Mouse (Mus musculus): ENCODE results near the gene Iqck.

Gene Iqck

DNA sequence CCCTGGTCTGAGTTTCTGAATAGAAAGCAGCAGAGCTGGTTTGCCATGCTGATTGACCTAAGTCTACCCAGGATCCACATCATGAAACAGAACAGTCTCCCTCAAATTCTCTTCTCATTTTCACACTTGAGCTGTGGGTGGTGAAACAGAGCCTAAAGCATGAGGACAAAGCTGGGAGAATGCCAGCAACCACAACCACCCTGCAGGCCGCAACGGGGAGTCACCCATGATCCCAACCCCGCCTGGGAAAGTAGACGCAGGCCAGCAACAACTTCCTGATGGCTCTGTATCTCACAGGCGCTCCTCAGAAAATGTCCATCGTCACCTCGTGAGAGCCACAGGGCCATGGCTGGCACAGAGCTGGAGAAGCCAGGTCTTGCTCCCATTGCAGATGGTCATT is 4.0 kb upstream of the Iqck start:
- DNase-seq (ENCODE audit: low spot score) = no peak

DNA sequence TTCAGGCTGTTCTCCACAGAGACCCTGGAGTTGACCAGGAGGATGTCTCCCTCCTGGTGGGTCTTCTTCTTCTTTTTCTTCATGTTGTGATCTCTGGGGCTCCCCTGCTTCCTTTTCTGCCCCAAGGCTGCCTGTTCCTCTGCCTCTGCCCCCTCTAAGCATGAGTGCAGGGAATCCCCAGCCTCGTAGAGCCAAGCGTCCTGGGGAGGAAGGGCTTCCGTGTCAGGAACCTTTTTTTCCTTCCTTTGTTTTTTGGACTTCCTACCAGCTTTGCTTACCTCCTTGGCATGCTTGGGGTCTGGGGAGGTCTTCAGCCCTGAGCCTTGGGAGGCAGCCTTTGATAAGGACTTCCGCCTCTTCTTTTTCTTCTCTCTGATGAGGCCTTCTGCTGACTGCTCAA is 2.9 kb upstream of the Iqck start:
- no peak for DNase-seq (ENCODE audit: low spot score)

DNA sequence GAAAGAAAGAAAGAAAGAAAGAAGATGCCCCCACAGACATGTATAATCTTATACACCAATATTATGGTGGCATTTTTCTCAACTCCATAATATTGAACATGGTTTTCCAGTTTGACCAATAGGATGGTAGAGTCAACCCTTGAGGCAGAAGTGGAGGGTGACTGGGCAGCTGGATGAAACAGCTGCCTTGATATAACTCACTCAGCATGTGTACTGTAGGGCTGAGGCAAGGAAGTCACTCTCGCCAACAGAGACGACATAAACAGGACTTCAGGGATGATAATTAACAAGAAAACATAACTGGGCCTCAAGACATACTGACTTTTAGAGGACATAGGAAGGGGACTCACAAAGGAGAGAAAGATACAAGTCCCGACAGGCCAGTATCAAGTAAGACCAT is 946 bp upstream of the Iqck start:
- DNase-seq (ENCODE audit: low spot score) = no peak

DNA sequence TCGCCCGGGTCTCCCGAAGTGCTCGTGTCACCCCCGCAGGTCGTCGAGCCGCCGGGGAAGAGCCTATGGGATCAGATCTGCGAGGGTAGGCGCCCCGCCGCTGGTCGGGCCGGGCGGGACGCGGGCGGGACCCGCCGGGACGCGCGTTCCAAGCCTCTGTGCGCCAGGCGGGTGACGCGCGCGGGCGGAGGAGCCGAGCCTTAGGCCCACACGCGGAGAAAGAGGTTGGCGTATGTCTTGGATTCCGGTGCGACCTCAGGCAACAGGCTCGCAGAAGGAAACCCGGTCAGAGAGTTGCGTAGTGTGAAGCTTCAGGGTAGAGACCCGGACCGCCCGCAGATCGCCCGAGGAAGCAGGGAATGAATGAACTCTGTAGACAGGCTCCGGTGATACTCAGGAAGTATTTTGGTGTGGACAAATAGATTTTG is 339 bp downstream of the Iqck start, which contains the start of gene Knop1:
Knop1 (minus strand) TSS at position 378 of the 428 bp plus-strand sequence.
- no peak for DNase-seq (ENCODE audit: low spot score)

DNA sequence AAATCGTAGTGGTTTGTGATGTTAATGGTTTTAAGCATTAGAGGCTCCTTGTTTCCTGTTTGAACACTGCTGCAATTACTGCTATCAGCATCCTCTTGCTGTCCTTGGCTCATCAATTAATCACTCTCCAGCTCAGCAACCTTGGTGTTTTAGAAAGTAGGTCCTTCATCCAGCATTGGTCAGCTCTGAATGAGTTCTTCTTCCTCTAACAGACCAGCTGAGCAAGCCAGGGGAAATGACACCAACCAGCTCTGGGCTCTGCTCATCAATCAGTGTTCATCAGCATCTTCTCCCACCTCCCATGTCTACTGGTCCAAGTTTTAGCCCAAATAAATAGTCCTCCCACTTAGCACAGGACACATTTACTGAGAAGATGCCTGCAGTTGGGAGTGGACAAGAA is 3.1 kb downstream of the Iqck start:
- DNase-seq (ENCODE audit: low spot score) = no peak

DNA sequence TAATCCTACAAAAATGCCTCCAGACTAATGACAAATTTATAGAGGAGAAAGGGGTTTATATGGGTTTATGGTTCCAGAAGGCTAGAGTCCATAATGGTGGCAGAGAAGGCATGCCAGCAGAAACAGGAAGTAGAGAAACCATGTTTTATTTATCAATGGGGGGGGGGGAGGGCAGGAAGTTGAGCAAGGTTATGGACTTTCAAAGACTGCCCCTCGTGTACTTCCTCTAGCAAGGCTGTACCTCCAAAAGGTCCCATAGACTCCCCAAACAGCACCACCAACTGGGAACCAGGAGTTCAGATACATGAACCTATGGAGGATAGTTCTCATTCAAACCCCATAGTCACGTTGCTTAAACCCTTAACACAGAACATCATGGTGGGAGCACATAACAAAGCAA is 9.8 kb downstream of the Iqck start:
- DNase-seq (ENCODE audit: low spot score) = no peak

DNA sequence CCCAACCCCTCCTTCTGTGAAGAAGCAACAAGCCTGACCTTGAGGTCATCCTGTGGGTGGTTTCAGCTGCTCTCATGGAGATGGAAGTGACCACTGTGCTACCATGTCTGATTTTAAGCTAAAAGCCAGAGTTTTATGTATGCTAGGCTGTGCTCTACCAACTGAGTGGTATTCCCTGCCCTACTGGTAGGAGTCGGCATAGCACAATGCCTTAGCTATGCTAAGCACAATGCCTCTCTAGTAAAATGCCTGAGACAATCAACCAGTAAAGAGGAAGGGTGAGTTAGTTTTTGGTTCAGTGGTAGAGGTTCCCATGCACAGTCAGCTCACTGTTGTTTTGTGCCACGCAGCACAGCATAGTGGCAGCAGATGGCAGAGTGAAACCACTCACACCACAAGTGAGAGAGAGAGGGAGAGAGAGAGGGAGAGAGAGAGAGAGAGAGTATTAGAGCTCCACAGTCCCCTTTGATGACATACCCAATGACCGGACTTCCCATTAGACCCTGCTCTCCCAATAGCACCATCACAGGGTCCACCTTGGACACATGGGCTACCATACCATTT is 24.0 kb downstream of the Iqck start:
- DNase-seq (ENCODE audit: low spot score) = no peak

DNA sequence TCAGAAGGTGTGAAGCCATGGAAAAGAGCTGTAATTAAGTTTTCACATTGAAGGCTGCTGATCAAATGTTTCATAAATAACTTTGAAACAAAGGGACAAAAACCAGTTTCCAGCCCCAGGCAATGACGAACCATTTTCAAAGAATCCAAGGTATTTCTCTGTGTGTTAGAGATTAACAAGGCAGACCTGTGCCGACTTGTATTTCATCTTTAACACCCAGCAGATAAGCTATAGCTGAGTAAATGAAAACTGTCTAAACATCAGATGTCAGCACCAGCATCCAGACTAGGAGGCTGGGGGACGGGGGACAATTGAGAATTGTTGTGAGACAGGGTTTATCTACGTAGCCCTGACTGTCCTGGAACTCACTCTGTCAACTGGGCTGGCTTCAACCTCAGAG is 28.4 kb downstream of the Iqck start:
- no peak for DNase-seq (ENCODE audit: low spot score)

DNA sequence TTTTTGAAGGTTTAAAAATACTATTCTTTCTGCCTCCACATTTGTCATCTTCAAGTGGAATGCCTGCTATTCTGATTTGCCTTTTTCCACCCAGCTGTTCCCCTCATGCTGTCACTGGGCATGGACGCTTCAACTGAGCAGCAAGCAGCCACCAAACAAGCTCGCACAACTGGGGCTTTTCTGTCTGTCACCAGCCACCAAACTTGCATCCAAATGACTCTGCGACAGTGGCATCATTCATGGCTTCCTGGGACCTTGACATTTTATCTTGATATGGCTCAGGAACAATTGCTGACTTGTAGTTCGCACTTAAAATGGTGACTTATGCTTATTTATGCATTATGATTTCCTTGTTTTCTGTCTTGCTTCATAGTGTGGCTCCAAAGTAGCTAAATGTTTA is 29.4 kb downstream of the Iqck start:
- no peak for DNase-seq (ENCODE audit: low spot score)

DNA sequence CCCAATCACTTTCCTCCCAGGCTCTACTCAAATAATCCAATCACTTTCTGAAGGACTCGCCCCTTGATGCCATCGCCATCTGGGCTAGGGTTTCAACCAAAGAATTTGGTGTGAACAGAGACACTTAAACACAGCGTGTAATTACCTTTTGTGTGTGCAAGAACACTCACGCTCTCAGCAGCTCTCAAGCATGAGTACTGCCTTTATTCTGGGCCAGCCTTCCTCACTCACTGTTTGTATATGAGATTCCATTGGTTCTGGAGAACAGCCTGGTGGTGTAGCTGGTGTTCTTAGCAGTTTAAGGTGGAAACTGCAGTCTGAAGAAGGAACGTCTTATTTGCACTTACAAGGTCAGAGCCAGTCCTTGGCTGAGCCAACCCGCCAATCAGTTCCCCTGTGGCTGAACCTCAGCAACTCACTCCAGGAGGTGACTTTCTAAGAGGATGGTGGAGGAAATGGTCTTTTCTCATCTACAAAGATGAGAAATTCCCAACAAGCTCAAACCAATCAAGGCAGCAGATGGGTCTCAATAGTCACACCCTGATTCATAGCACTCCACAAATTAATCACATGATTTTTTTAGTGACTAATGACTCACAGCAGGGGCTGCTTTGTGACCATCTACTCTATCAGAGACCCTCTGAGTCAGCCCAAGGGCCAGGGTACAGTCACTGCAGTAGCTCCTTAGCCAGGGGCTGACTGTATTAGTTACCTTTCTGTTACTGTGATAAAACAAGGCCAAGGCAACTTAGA is 31.9 kb downstream of the Iqck start:
- DNase-seq (ENCODE audit: low spot score) = no peak

DNA sequence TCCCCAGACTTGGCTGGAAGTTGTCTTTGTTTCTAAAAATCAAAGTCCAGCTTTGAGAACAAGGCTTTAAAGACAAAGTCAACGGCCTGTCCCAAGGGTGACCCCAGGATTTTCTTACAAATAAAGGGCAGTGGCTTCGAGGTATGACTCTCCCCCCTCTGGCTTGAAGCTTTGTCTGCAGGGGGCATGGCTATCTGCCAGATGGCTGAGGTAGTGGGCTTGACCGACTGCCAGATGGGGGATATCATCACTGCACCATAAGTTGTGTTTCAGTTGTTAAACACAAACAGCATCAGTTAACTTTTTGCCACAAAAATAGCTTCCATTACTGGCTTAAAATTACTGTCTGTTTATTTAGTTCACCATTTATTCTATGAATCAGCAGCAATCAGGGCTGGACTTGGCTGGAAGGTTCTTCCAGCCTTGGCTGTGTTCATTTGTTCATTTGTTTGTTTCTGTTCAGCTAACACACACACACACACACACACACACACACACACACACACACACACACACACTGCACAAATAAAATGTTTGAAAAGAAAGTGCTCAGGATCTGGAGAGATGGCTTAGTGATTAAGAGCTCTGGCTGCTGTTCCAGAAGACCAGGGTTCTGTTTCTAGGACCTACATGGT is 33.6 kb downstream of the Iqck start:
- no peak for DNase-seq (ENCODE audit: low spot score)

DNA sequence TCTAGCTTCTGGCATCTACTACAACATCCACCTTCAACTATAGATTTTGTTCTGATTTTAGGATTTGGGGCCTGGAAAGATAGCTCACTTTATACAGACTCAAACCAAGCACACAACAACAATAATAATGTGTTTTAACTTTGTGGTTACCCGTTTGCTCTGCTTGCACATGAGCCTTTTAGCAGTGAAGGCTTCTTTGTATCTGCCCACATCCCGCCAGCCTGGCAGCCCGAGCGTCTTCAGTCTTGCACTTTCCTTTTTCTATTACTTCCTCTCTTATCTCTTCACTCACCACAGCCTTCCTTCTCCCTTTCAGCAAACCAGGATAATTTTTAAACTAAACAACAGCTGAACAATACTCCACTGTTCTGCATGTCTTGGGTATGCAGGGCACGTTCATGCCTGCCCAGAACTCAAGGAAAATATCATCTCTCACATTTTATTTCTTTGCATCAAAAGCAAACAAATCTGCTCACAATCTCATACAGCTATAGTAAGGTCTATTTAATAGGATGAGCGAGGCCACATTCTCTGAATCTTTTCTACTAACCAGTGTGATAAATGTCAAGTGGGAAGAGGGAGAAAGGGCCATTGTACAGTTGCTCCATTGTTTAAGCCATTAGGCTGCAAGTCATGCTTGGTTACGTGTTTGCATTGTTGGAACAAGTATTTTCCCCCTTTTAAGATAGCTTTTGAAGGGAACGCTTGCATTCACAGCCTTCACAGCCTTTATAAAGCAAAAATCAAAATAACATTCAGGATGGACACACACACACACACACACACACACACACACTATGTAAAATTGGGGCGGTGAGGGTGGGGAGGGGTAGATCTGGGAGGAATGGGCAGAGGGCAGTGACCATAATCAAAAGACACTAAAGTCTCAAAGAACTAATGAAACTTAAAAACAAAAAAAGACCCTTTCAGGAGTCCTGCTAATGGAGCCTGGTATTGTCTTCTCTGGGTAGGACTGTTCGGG is 40.2 kb downstream of the Iqck start:
- no peak for DNase-seq (ENCODE audit: low spot score)

DNA sequence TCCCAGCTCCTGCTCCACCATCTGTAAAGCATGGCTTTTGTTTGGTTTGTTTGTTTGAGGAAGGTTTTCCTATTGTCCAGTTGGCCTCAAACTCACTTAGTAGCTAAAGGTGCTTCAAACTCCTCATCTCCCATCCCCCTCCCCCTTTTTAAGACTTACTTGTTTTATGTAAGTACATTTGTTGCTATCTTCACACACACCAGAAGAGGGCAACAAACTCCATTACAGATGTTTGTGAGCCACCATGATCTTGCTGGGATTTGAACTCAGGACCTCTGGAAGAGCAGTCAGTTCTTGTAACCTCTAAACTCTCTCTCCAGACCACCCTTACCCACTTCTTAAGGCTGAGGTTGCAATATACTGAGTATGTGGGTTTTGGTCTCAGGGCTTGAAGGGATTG is 42.5 kb downstream of the Iqck start:
- no peak for DNase-seq (ENCODE audit: low spot score)

DNA sequence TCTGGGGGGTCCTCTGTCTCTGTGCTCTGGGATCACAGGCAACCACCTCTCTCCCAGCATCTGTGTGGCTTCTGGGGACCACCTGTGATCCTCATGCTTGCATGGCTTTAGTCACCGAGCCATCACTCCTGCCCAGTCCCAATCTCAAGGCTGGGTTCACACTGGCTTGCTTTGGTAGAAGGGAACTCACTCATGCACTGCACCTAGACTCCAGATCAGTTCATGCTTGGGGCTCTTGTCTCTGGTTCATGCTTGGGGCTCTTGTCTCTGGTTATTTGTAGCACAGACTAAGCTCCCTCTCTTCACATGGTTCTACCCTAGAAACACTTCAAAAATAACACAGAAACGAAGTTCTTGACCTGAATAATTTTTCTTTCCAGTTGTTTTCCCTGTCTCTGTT is 44.5 kb downstream of the Iqck start:
- DNase-seq (ENCODE audit: low spot score) = no peak

DNA sequence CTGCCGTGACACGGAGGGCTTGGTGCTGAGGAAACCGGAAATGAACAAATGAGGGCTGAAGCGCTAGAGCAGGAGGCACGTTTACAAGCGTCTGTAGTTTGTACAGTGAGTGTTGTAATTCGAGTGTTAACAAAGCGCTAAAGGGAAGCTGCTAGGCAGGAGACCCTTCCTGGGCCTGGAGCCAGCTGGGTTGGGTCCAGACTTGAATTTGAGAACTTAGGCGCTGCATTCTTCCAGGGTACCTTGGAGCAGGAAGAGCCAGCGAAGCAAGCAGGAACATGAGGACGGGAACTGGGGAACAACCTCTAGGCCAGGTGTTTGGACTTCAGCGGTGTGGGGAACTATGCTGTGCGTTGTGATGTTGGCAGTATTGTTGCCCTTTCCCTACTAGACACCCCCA is 47.4 kb downstream of the Iqck start:
- no peak for DNase-seq (ENCODE audit: low spot score)

DNA sequence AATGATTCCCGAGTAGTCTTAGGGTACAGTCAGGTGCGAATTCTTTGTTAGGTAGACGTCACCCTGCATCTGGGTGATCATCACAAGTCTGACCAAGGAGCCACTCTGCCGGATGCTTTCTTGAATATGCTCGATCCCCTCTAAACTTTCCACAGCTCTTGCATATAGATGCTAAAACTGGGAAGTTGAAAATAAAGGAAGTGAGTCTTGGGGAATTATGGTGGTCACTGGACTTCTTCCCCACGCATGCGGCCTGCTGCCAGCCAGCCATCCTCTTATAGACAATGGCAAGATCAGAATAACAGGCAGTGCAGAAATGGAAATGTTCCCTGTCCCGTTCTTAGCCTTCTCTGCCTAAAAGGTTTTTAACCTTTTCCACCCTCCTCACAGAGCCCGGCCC is 48.3 kb downstream of the Iqck start:
- no peak for DNase-seq (ENCODE audit: low spot score)

DNA sequence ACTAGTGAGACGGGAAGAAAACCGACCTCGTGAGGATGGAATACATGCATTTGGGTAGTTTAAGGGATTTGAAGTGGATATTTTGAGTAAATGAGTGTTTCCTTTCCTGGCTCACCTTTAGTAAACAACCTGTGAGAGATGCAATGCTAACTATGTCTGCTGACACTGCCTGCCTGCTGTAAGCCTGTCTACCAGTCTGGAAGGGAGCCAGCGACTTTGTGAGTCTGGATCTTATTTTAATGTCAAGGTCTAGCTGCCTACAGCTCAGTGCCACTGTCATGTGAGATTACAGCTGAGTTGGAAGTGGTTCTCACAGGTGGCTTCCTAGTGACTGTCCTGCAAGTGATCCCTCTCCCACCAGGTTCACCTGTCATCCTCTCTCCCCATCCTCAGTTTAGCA is 49.0 kb downstream of the Iqck start:
- DNase-seq (ENCODE audit: low spot score) = no peak

DNA sequence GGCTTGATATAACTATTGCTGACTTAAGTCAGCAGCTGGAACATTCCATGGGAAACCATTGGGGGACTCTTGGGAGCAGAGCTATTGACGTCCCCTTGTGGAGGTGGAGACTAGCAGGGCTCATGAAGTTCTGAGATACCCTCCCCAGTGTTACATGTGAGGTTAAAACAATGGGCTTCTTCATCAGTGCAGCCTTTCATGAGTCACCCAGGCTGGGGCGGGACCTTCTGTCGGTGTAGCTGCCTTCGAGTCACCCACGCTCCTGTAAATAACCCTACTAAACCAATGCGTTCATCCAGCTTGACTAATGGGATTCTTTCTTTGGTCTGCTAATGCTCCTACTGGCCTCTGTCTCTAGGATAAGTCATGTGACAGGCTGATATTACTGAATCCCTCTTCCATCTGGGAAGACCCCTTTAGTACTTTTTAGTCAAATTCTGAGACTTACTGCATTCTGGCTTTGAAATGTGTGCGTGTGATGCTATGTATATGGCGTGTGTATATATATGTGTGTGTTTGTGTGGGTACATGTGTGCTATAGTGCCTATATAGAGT is 53.5 kb downstream of the Iqck start:
- no peak for DNase-seq (ENCODE audit: low spot score)

DNA sequence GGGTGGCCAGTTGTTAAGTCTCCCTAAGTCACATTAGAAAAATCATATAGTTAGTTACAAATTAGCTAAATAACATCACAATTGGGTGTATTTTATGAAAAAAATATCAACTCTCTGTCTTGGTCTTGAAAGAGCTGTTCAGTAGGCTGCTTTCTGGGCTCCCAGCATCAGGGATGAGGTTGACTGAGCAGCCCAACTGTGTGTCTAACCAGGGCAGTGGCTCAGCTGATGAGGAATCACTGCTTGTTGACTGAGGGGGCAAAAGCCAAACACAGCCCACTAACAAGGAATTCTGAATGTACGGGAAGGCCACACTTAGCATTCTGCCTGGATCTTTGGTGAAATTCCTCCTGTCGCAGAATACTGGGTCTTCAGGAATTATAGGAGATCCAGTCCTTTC is 54.9 kb downstream of the Iqck start:
- DNase-seq (ENCODE audit: low spot score) = no peak

DNA sequence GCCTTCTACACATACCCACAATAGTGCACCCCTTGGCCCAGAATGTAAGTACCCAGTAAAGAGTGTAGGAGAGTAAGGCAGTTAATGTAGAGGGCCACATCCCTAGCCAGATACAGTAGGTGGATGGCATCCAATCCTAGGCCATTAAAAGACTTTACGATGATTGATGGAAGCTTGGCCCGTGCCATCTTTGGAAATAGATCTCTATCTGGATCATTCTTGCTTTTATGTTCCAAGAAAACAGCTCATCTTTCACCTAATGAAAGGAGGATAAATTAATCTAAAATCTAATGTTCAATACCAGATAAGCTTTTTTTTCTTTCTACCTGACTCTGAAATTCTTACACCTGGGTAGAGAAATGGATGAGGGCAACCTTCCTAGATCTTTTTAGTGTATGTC is 55.6 kb downstream of the Iqck start:
- no peak for DNase-seq (ENCODE audit: low spot score)

DNA sequence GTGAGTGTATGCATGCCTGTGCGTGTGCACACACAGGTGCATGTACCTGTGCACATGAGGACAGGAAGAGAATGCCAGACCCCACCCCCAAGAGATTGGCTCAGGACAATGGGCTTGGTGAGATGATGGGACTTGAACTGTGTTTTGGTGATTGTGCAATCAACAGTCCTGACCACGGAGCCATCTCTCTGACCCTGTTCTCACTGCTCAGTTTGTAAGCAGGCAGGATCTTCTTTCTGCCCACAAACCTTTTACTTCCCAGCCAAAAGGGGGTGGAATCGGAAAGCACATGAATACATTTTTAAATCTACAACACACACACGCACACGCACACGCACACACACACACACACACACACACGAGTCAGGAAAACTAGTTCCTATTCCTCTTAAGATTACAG is 56.0 kb downstream of the Iqck start:
- DNase-seq (ENCODE audit: low spot score) = no peak

DNA sequence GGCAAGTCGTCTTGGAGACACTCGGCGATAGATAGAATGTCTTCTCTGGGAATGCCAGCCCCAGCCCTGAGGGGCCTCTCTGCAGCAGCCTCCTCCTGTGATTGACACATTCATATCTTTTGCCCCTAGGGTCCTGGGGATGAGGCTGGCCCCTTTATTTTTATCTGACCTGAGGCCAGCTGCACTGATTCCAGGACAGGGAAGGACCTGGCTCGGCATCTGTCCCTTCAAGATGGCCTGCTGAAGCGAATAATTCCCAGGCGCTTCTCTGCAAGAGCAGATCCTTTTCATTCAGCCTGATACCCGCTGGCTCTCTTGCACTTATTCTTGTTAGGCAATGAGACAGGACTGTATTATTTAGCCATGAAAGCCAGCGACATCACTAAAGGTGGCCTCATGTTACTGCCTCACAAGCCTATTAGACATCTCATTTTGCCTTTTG is 56.5 kb downstream of the Iqck start:
- no peak for DNase-seq (ENCODE audit: low spot score)
